Mouse (Mus musculus) limb, embryonic 12.5 days (tissue): ENCODE results near the gene Gm28434. TPM values are rescaled to one million over a fixed set of nuclear protein-coding genes. Genes with fewer than 3 reads are reported as not detected.
A peak's percentile ranks its signal among the peaks of the same experiment; 100 is the strongest.

ENCODE experiments used
- ATAC-seq: fragments of 200-750 bp; cut with Nextera tagmentation; 2 replicates; pipeline ENCODE4 v1.8.0; 2017; ENCODE audit warnings: low read depth, moderate TSS enrichment; ENCODE audit not compliant: insufficient number of reproducible peaks, insufficient read depth, low FRiP score, low TSS enrichment
- H3K27ac ChIP-seq: fragments of 300-500 bp; sonication (generic); 2 replicates; pipeline ENCODE4 v1.5.1; 2016; ENCODE audit warnings: mild to moderate bottlenecking, moderate library complexity
- H3K27me3 ChIP-seq: fragments of 300-500 bp; sonication (generic); 2 replicates; pipeline ENCODE4 v1.6.1; 2016; ENCODE audit warnings: mild to moderate bottlenecking, moderate library complexity
- H3K36me3 ChIP-seq: fragments of 300-500 bp; sonication (generic); 2 replicates; pipeline ENCODE4 v1.6.1; 2016; ENCODE audit warnings: mild to moderate bottlenecking, moderate library complexity
- H3K4me1 ChIP-seq: fragments of 300-500 bp; sonication (generic); replicated peaks from 2 replicates; pipeline ENCODE4 v1.6.1; 2016
- H3K4me2 ChIP-seq: fragments of 300-500 bp; sonication (generic); 2 replicates; pipeline ENCODE4 v1.6.1; 2016; ENCODE audit warnings: mild to moderate bottlenecking, moderate library complexity
- H3K4me3 ChIP-seq: fragments of 300-500 bp; sonication (generic); replicated peaks from 2 replicates; pipeline ENCODE4 v1.5.1; 2016; ENCODE audit warnings: mild to moderate bottlenecking
- H3K9ac ChIP-seq: fragments of 300-500 bp; sonication (generic); replicated peaks from 2 replicates; pipeline ENCODE4 v1.6.1; 2016; ENCODE audit warnings: mild to moderate bottlenecking, moderate library complexity
- H3K9me3 ChIP-seq: fragments of 300-500 bp; sonication (generic); 2 replicates; pipeline ENCODE4 v1.6.1; 2016; ENCODE audit warnings: mild to moderate bottlenecking, moderate library complexity
- WGBS: fragments of 180-500 bp; shearing (Covaris S2); methylation state at CpG from one replicate; pipeline ENCODE4 v1.1.7; 2016; 5-methylcytosine and 5-hydroxymethylcytosine counted together
- polyA plus RNA-seq: library from polyadenylated mRNA; unstranded; fragments of >200 nt; fragmentation: Nextera tagmentation; extraction: Ambion mirVana; gene quantifications from 2 replicates; pipeline ENCODE4 v1.2.1, GENCODE M21; 2016

The Gm28434 gene
- polyA plus RNA-seq, result not detected in 2 replicates

GRCm38 (mm10) chr5:87969201-87969600, at the start of gene Gm28434, which contains the start of gene 2310003L06Rik:
TSS of gene Gm28434 (plus strand) at chr5:87969517.
TSS of gene 2310003L06Rik (plus strand) at chr5:87969459.
- H3K9me3 ChIP-seq, result no peaks in the 10 kb centered on the region
- no peak within 1 kb of the TSS for H3K4me3 ChIP-seq
- H3K36me3 ChIP-seq, result no peaks in the 10 kb centered on the region
- no peaks in the 10 kb centered on the region for H3K27me3 ChIP-seq
- WGBS, result 66% methylated on average over 2 of the region's 2 CpGs
- H3K9ac ChIP-seq, result no peak within 1 kb of the TSS
- no peaks in the 10 kb centered on the region for H3K4me1 ChIP-seq
- no peak within 1 kb of the TSS for H3K4me2 ChIP-seq
- H3K27ac ChIP-seq, result no peak within 1 kb of the TSS
- ATAC-seq, result no peak

GRCm38 (mm10) chr5:87925372-87925771, 43.9 kb upstream of the Gm28434 start, which contains the start of gene Csn3:
TSS of gene Csn3 (plus strand) at chr5:87925579.
- Histone ChIP-seq H3K4me2 (no peak within 1 kb of the TSS), H3K4me1 (0 out of 2 replicates have a peak, but pooled peaks cover 8% of the 10 kb centered on the region), H3K36me3 (no peaks in the 10 kb centered on the region), H3K9me3 (no peaks in the 10 kb centered on the region), H3K9ac (no peak within 1 kb of the TSS), H3K4me3 (no peak within 1 kb of the TSS), H3K27ac (no peak within 1 kb of the TSS), H3K27me3 (no peaks in the 10 kb centered on the region)
- 23% methylated on average over 5 of the region's 5 CpGs for WGBS
- ATAC-seq, result no peak

GRCm38 (mm10) chr5:87931603-87932002, 37.7 kb upstream of the Gm28434 start:
- no peaks in the 10 kb centered on the region for H3K9me3 ChIP-seq
- no peak overlapping the region for H3K4me2 ChIP-seq
- H3K4me3 ChIP-seq, result no peak overlapping the region
- no peak for ATAC-seq
- 53% methylated on average over 1 of the region's 1 CpGs for WGBS
- no peak overlapping the region for H3K9ac ChIP-seq
- H3K4me1 ChIP-seq, result no peaks in the 10 kb centered on the region
- H3K27me3 ChIP-seq, result no peaks in the 10 kb centered on the region
- H3K27ac ChIP-seq, result no peak overlapping the region
- H3K36me3 ChIP-seq, result no peaks in the 10 kb centered on the region

- H3K9me3 ChIP-seq, result no peaks in the 10 kb centered on the region
- no peaks in the 10 kb centered on the region for H3K36me3 ChIP-seq
- H3K4me3 ChIP-seq, result no peak overlapping the region
- H3K27me3 ChIP-seq, result no peaks in the 10 kb centered on the region
- no peaks in the 10 kb centered on the region for H3K4me1 ChIP-seq
- no peak overlapping the region for H3K9ac ChIP-seq
- WGBS, result 49% methylated on average over 3 of the region's 3 CpGs
- H3K4me2 ChIP-seq, result no peak overlapping the region
- ATAC-seq, result no peak
- no peak overlapping the region for H3K27ac ChIP-seq
Observed at GRCm38 (mm10) chr5:87940752-87941151, 28.6 kb upstream of the Gm28434 start.

GRCm38 (mm10) chr5:87942515-87942914, 26.8 kb upstream of the Gm28434 start:
- no peaks in the 10 kb centered on the region for H3K9me3 ChIP-seq
- H3K4me1 ChIP-seq, result no peaks in the 10 kb centered on the region
- H3K9ac ChIP-seq, result no peak overlapping the region
- H3K27me3 ChIP-seq, result no peaks in the 10 kb centered on the region
- ATAC-seq, result no peak
- H3K36me3 ChIP-seq, result no peaks in the 10 kb centered on the region
- H3K4me3 ChIP-seq, result no peak overlapping the region
- H3K4me2 ChIP-seq, result no peak overlapping the region
- H3K27ac ChIP-seq, result no peak overlapping the region

GRCm38 (mm10) chr5:87951836-87952235, 17.5 kb upstream of the Gm28434 start:
- Histone ChIP-seq H3K9ac (no peak overlapping the region), H3K4me2 (no peak overlapping the region), H3K4me1 (no peaks in the 10 kb centered on the region), H3K27me3 (no peaks in the 10 kb centered on the region), H3K27ac (no peak overlapping the region), H3K4me3 (no peak overlapping the region), H3K36me3 (no peaks in the 10 kb centered on the region), H3K9me3 (no peaks in the 10 kb centered on the region)
- ATAC-seq, result no peak

GRCm38 (mm10) chr5:87979139-87979538, 9.8 kb downstream of the Gm28434 start, which contains the start of gene Cabs1:
TSS of gene Cabs1 (plus strand) at chr5:87979439.
- no peak for ATAC-seq
- Histone ChIP-seq H3K4me1 (no peaks in the 10 kb centered on the region), H3K27me3 (no peaks in the 10 kb centered on the region), H3K9me3 (no peaks in the 10 kb centered on the region), H3K27ac (no peak within 1 kb of the TSS), H3K4me3 (no peak within 1 kb of the TSS), H3K4me2 (no peak within 1 kb of the TSS), H3K9ac (no peak within 1 kb of the TSS), H3K36me3 (no peaks in the 10 kb centered on the region)
- WGBS, result 80% methylated on average over 3 of the region's 3 CpGs

GRCm38 (mm10) chr5:87982468-87983214, 13.3 kb downstream of the Gm28434 start:
- Histone ChIP-seq H3K4me3 (no peak overlapping the region), H3K36me3 (no peaks in the 10 kb centered on the region), H3K4me2 (no peak overlapping the region), H3K9ac (no peak overlapping the region), H3K9me3 (no peaks in the 10 kb centered on the region), H3K27me3 (no peaks in the 10 kb centered on the region), H3K27ac (no peak overlapping the region), H3K4me1 (no peaks in the 10 kb centered on the region)
- 55% methylated on average over 3 of the region's 3 CpGs for WGBS
- ATAC-seq, result peak; percentile 52; the same call in 1 of the 2 replicates

- no peak within 1 kb of the TSS for H3K27ac ChIP-seq
- no peak for ATAC-seq
- no peaks in the 10 kb centered on the region for H3K27me3 ChIP-seq
- no peaks in the 10 kb centered on the region for H3K36me3 ChIP-seq
- no peaks in the 10 kb centered on the region for H3K9me3 ChIP-seq
- WGBS, result 83% methylated on average over 3 of the region's 3 CpGs
- no peak within 1 kb of the TSS for H3K4me3 ChIP-seq
- H3K4me1 ChIP-seq, result no peaks in the 10 kb centered on the region
- no peak within 1 kb of the TSS for H3K9ac ChIP-seq
- no peak within 1 kb of the TSS for H3K4me2 ChIP-seq
Observed at GRCm38 (mm10) chr5:88002249-88002648, 32.9 kb downstream of the Gm28434 start, which contains the start of gene Smr3a. TSS of gene Smr3a (plus strand) at chr5:88002549.

- H3K27me3 ChIP-seq, result no peaks in the 10 kb centered on the region
- H3K4me2 ChIP-seq, result no peak overlapping the region
- no peak for ATAC-seq
Observed at GRCm38 (mm10) chr5:88005241-88005640, 35.9 kb downstream of the Gm28434 start.

More at GRCm38 (mm10) chr5:88005241-88005640, 35.9 kb downstream of the Gm28434 start:
- H3K27ac ChIP-seq, result no peak overlapping the region
- no peak overlapping the region for H3K9ac ChIP-seq
- H3K9me3 ChIP-seq, result no peaks in the 10 kb centered on the region
- H3K4me1 ChIP-seq, result no peaks in the 10 kb centered on the region
- no peak overlapping the region for H3K4me3 ChIP-seq
- H3K36me3 ChIP-seq, result no peaks in the 10 kb centered on the region
